Mouse (Mus musculus) brain, adult 2 months (tissue): ENCODE data around the gene Hmgcs1.

ENCODE experiments used
- DNase-seq: peaks from one replicate; pipeline ENCODE4 v3.0.0; 2011; ENCODE audit warnings: low read depth, low spot score

Gene Hmgcs1

GRCm38 (mm10) chr13:119746930-119747329, 56.8 kb downstream of the Hmgcs1 start:
- DNase-seq = no peak

DNA sequence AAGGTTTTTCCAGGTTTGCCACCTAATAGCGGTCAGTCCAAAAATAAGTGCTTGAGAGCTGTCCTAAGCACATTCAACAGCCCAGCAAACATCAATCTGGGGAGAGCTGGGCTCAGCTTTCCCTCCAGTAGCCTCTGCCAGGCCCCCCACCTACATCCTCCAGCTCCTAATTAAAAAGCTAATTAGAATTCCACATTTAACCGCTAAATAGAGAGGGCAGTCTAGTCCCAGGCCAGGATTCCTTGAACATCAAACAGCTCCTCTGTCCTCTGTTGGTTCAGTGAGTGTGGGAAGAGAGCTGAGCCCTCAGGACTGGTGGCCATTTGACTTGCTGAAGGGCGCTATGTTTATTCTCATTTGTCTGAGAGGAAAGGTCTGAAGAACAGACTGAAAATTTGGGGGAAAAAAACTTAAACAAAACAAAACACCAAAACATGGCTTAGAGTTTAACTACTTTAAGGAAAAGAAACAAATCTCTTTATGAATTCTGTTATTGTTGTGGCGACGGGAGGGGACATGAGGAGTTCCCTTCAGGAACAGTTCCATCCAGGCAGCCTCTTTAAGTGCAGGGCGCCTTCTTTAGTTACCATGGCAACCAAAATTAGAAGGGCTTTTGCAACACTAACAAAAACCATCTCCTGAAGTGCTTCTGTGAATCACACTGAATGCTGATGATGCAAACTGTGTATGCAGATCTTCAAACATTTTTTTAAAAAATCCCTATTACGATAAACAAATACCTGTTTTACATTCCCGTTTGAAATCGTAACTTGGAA, 63.9 kb downstream of the Hmgcs1 start:
- peak; percentile 83 for DNase-seq

DNA sequence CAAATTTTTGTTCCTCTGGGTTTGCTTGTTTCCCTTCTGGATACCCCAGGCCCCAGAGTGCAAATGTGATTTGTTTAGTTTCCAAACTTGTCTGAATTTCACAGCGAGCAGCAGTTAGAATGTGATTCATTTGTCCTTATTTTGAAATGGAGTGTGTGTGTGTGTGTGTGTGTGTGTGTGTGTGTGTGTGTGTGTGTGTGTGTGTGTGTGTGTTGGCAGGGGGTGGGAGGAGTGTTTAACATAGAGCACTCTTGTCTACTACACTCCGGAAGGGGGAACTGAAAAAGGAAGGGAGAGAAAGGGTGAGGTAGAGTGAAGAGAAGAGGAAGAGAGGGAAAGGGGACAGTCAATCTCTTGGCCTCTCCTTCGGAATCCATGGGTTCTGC, 64.4 kb downstream of the Hmgcs1 start:
- peak; percentile 51 for DNase-seq

- peak; percentile 65 for DNase-seq
Measured at GRCm38 (mm10) chr13:119755141-119755547, 65.0 kb downstream of the Hmgcs1 start.

GRCm38 (mm10) chr13:119755681-119756471, 65.7 kb downstream of the Hmgcs1 start, which contains the start of gene Nim1k:
Gene Nim1k, minus strand, starts transcription at chr13:119755882.
- peak; percentile 97 for DNase-seq

GRCm38 (mm10) chr13:119756831-119757230, 66.7 kb downstream of the Hmgcs1 start:
- DNase-seq = no peak
